Mouse (Mus musculus): Measurements from ENCODE around the gene Pjvk. TPM values are rescaled to one million over a fixed set of nuclear protein-coding genes. Genes with fewer than 3 reads are reported as not detected.

Gene Pjvk
- polyA plus RNA-seq, 2 experiments from 2014 or later: not detected

DNA sequence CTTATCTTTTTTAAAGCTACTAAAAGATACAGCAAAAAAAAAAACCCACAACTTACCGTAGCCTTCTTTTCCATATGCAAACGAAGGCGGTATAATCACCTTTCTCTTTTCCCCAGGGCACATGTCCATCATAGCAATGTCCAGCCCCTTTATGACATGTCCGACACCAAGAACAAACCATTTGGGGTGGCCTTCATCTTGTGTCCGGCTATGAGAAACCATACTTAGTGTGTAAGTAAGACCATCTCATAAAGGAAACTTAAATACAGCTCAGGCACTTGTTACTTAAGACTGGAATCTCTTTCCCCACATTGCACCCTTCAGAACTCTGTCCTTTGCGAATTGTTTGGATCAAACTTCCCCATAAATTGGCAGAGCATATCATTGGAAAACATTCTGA lies 23.4 kb downstream of the Pjvk start:
- ATAC-seq: no peak

GRCm38 (mm10) chr2:76672134-76672745 lies 24.0 kb downstream of the Pjvk start:
- ATAC-seq: no peak

DNA sequence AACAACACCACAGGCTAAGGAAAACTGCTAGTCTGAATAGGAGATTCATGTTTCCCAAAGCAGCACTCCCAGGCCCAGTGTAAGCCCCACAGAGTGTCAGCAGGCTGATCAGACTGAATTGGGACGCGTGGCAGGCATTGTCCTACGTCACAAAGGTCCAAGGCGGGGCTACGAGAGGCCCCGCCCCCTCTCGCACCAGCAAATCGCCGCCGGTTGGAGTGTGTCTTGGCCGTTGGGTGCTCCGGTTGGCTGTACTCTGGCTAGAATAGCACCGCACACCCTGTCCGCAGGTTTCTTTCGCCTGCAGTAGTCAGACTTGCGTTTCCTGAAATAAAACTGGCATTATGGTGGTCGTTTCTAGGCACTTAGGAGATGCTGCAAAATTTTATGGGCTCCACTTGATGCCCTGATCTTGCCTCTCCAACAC lies 24.7 kb downstream of the Pjvk start, which contains the start of gene Fkbp7:
Gene Fkbp7 (minus strand): TSS at position 151 of the 427 bp plus-strand sequence.
- peak; percentile 85 for ATAC-seq

GRCm38 (mm10) chr2:76673472-76674081 lies 25.3 kb downstream of the Pjvk start:
- peak; percentile 38 for ATAC-seq

DNA sequence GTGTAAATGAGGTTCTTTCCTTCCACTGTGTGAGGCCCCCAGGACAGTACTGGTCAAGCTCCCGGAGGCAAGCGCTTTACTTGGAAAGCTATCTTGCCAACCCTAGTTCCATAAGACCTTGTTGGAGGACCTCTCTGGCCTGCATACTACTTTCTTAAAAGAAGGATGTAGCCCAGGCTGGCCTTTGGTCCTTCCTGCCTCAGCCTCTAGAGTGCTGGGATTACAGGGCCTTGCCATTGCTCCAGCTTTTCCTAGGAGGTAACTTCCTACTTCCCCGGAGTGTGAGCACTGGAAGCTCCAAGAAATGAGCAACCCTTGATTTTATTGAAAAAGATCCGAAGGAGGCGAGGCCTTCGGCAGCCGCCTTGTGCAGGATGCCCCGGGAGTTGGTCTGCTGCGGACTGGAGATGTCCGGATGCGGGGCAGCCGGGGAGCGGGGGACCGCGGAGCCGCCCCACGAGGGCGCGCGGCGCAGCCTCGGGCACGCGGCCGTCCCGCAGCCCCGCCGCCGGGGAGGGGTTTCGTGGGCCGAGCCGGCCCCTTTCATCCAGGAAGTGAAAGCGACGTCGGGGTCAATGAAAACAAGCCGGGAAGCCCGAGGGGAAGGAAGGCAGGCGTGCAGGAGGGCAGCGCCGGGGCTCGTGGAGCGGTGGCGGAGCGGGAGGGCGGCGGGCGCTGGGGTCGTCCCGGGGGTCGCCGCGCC lies 26.6 kb downstream of the Pjvk start, which contains the start of gene Plekha3:
Gene Plekha3 (plus strand): TSS at position 557 of the 703 bp plus-strand sequence.
- peak; percentile 62 for ATAC-seq

- peak; percentile 7 for ATAC-seq
Observed at GRCm38 (mm10) chr2:76675451-76675850, 27.2 kb downstream of the Pjvk start.

DNA sequence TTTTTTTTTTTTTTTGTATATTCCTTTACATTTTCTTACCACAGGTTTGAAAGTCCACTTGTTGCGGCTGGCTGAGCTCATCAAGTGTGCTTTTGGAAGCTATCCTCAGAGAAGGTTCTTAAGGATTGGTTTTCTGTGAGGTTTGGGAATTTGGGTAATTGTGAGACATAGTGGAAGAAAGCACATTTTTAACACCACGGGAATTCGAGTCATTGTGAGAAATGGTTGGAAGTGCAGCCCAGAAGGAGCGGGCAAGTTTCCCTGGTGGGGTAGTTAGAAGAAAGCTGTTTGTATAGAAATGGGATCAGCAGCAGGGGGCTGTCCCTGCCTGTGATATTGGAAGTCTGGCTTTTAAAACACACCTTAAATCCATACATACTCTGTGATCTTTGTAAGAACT lies 27.7 kb downstream of the Pjvk start:
- ATAC-seq: no peak

DNA sequence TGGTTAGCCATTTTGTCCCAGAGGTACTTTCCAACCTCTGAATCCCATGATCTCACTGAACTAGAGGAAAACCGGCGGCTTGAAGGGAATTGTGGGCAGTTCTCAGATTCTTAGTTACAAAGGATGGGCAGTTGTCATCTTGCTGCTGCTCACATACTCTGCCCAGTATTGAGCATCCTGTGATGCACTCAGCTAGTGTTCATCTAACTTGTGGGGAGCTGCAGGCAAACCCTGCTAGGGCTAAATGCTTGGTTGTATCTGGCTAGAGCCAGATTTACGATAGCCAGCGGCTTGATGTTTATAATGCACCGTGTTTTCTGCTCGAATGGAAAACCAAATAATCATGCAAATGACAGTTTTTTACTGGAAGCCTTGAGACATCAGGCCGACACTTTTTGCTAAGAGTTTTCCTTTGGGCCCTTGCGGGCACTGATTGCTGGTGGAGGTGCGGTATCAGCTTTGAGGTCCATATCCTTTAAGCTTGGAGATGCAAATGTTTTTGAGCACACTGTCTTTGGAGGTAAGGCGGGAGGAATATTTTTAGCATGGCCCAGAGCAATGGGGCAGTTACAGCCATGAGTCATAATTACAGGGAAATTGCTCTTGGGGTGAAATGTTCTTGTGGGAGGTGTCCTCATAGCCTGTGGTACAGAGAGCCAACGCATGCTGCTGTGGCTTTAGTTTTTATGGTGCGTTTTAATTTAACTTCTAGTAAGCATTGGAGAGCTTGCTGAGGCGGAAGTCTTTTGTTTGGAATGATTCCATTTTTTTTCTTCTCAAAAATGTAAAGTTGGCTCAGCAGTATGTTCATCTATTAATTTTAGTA lies 28.3 kb downstream of the Pjvk start:
- no peak for ATAC-seq

DNA sequence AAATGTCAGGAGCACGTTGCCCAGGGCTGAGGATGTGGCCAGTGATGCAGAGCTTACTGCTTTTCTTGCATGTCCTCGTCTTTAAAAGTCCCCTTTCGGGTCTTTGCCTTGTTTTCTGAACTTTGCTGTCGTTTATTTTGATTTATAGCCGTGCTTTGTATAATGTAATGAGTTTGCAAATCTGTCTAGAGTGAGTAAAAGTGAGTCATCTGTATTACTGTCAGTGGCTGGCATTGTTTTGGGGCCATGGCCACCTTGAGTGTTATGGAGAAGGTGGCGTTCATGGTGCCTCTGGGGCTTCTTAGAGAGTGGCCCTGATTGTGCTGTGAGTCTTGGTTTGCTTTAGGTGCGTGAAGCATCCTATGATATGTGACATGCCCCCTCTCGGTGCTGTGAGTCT lies 34.0 kb downstream of the Pjvk start:
- no peak for ATAC-seq

DNA sequence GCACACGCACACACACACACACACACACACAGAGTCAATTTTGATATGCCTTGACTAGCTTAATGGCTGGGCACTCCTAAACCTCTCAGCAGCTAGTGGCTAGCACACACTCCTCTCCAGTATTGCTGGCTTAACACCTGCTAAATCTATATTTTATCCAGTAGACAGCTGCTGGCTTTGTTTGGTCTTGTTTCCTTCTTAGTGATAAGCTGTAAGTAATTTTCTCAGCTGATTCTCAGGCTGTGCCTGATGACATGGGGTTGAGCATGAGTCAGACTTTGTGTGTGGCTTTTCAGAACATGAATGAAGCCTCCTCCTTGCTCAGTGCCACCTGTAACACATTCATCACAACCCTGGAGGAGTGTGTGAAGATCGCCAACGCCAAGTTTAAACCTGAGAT lies 38.7 kb downstream of the Pjvk start:
- no peak for ATAC-seq

DNA sequence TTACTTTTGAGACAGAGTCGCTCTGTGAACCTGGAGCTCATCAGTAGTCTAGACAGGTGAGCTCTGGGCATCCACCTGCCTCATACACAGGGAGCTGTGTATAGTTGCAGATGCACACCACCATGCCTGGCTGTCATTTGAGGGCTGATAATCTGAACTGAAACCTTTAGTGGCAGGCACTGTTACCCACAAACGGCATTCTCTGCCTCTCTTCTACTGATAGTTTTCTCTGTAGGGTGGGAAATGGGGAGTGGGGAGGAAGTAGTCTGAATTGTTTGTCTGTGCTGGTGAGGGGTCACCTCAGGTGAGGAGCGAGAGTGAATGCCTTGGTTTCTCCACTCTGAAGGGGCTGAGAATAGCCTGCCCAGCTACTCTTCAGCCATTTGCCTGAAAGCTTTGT lies 39.3 kb downstream of the Pjvk start:
- no peak for ATAC-seq

DNA sequence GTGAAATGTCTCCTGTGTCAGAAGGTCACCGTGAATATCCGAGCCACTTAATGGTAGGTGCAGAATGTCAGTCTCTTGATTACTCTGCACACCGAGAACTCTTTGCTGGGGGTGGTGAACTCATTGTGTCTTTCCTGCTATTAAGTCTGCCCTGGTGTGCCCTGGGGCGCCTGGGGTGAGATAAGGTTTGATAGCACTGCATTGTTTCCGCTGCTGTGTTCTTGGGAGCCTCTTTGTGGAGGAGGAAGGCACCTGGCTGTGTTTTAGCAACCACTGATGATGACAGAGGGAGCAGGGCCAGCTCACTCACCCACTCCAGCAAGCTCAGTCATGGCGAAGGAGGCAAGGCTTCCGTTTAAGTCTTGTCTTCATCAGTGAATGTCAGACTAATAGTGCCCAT lies 39.9 kb downstream of the Pjvk start:
- ATAC-seq: no peak

DNA sequence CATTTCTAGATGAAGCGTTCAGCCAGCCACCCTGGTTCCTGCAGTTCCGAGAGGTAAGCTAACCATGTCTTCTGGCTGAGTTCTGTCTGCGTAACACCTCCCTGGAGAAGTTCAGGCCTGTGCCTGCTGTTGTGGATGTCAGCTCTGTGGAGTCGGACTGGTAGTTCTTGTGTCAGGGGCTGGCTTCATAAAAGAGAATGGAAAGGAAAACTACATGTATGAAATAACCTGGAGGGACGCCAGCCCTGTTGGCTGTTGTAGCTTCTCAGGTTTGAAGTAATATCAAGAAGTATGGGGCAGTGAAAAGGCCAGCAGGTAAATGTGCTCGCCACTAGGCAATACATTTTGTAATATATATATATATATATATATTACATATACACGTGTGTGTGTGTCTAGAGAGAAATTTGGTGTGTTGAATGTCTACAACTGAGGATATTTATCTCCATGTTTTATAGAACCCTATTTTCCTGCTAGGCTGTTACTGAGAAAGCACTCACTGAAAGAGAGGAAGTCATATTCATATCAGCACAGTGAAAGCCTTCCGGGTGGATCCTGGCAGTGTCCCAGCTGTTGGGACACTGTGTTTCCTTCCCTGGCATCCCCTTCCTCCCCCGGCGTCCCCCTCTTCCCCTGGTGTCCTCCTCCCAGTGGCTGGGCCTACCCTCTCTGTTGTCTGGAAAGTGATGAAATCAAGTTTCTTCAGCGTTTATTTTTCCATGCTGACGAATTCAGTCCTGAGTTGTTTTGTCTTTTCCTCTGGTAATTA lies 42.3 kb downstream of the Pjvk start:
- no peak for ATAC-seq

DNA sequence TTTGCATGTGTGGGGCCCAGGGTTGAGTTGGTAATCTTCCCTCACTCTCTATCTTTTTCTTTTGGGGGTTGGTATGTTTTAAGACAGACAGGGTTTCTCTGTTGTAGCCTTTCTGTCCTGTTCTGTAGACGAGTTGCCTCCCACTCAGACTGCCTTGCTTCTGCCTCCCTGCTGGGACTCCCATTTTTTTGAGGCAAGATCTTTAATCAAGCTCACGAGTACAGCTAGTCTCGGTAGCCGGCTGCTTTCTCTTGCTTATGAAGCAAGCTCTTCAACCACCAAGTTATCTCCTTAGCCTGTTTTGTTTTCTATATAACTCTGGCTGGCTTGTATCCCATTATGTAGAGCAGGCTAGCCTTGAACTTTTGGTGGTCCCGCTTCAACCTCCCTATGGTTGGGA lies 45.5 kb downstream of the Pjvk start:
- ATAC-seq: no peak

GRCm38 (mm10) chr2:76695290-76695689 lies 47.0 kb downstream of the Pjvk start:
- no peak for ATAC-seq

GRCm38 (mm10) chr2:76702188-76702587 lies 53.9 kb downstream of the Pjvk start:
- no peak for ATAC-seq

GRCm38 (mm10) chr2:76702751-76703150 lies 54.5 kb downstream of the Pjvk start:
- no peak for ATAC-seq

DNA sequence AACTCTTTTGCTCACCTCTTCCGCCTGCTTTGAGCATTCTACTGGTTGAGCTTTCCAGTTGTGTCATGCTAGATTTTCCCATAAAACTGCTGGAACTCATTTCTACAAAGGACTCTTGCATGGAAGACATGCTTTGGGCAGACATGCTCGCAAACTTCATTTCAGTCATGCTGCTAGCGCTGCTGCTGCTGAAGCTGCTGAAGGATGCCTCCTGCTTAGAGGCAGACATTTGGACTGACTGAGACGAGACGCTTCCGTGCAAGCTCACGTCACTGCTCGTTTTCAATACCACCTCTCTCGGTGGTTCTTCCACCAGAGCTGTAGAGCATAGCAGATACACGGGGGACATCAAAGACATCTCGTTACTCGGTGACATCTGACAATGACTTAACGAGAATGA lies 57.4 kb downstream of the Pjvk start:
- no peak for ATAC-seq
